Mouse (Mus musculus) spleen, adult 18-20 months (tissue): ENCODE data around the gene Herc3.
"Not testable (repeated sequence)": the region's sequence is repeated elsewhere in the genome, so short reads cannot be mapped to it uniquely, and the experiment has no call there.

Experiments used
- DNase-seq, 2 experiments: peaks; one replicate each; pipeline ENCODE4 v3.0.0; 2022; ENCODE audit warnings: mixed read lengths in 2 of 2

Herc3 gene

GRCm38 (mm10) chr6:58831232-58832009 lies at the start of gene Herc3:
TSS of gene Herc3 (plus strand) at chr6:58831465.
- peak; percentile 74 to 84 for DNase-seq

- no peak for DNase-seq
Measured at GRCm38 (mm10) chr6:58801394-58801793, 29.9 kb upstream of the Herc3 start.

GRCm38 (mm10) chr6:58814381-58814780 lies 16.9 kb upstream of the Herc3 start:
- no peak for DNase-seq

- DNase-seq: not testable (repeated sequence)
Measured at GRCm38 (mm10) chr6:58817037-58817436, 14.2 kb upstream of the Herc3 start.

GRCm38 (mm10) chr6:58825619-58826018 lies 5.6 kb upstream of the Herc3 start:
- DNase-seq: no peak

- DNase-seq: no peak
Measured at GRCm38 (mm10) chr6:58826089-58826488, 5.2 kb upstream of the Herc3 start.

GRCm38 (mm10) chr6:58828582-58828981 lies 2.7 kb upstream of the Herc3 start:
- no peak for DNase-seq

GRCm38 (mm10) chr6:58830840-58831231 lies 429 bp upstream of the Herc3 start:
- DNase-seq: no peak

GRCm38 (mm10) chr6:58832591-58833018 lies 1.3 kb downstream of the Herc3 start:
- DNase-seq: no peak

- DNase-seq: no peak
Measured at GRCm38 (mm10) chr6:58834470-58834869, 3.2 kb downstream of the Herc3 start.

GRCm38 (mm10) chr6:58835591-58835990 lies 4.3 kb downstream of the Herc3 start:
- no peak for DNase-seq

GRCm38 (mm10) chr6:58836476-58836875 lies 5.2 kb downstream of the Herc3 start:
- no peak for DNase-seq

GRCm38 (mm10) chr6:58837917-58838316 lies 6.7 kb downstream of the Herc3 start:
- DNase-seq: no peak

GRCm38 (mm10) chr6:58841208-58841607 lies 9.9 kb downstream of the Herc3 start:
- no peak for DNase-seq

- no peak for DNase-seq
Measured at GRCm38 (mm10) chr6:58842186-58842585, 10.9 kb downstream of the Herc3 start.

GRCm38 (mm10) chr6:58843580-58843979 lies 12.3 kb downstream of the Herc3 start:
- no peak for DNase-seq

- no peak for DNase-seq
Measured at GRCm38 (mm10) chr6:58844188-58844822, 13.0 kb downstream of the Herc3 start.

GRCm38 (mm10) chr6:58846850-58847692 lies 15.8 kb downstream of the Herc3 start:
- no peak for DNase-seq

- DNase-seq: no peak
Measured at GRCm38 (mm10) chr6:58847836-58848235, 16.6 kb downstream of the Herc3 start.

- no peak for DNase-seq
Measured at GRCm38 (mm10) chr6:58849356-58849755, 18.1 kb downstream of the Herc3 start.

- DNase-seq: no peak
Measured at GRCm38 (mm10) chr6:58855676-58856367, 24.6 kb downstream of the Herc3 start.

- DNase-seq: no peak
Measured at GRCm38 (mm10) chr6:58856494-58856893, 25.2 kb downstream of the Herc3 start.

- DNase-seq: no peak
Measured at GRCm38 (mm10) chr6:58859517-58859916, 28.3 kb downstream of the Herc3 start.
